Mouse (Mus musculus) lung, adult 2 months (tissue): ENCODE results near the gene Fras1.

ENCODE experiments used
- CTCF ChIP-seq: fragments of 200-500 bp; IDR thresholded peaks from 2 replicates; pipeline ENCODE4 v1.5.1; 2011; ENCODE audit warnings: mild to moderate bottlenecking, low read length, control low read depth; ENCODE audit not compliant: insufficient read depth
- POLR2A ChIP-seq: fragments of 200-500 bp; IDR thresholded peaks from 2 replicates; pipeline ENCODE4 v1.6.1; 2011; ENCODE audit warnings: low read depth, mild to moderate bottlenecking, control low read depth, low read length, borderline replicate concordance; ENCODE audit errors: extremely low read depth

DNA sequence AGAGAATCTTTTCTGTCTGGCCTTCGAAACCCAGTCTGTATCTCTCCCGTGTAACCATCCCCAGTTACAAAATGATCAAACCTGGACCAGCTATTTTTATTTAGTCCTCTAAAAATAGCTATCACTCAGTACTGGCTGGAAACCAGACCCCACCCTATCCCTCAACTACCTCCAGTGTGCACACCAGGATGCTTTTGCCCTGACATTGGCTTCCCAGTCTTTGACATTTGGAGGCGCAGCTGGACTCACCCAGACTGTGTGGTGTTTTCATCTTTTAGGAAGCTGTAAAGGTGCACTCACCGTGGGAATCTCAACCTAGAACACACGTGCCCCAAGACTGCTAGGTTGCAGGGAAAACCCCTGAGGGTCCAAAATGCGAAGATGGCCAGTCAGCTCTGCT is 649 bp upstream of the Fras1 start:
- TF ChIP-seq POLR2A (no peak), CTCF (no peak)
